9 mouse cellular contexts compared by ENCODE assay signal in the genomic region with DNA sequence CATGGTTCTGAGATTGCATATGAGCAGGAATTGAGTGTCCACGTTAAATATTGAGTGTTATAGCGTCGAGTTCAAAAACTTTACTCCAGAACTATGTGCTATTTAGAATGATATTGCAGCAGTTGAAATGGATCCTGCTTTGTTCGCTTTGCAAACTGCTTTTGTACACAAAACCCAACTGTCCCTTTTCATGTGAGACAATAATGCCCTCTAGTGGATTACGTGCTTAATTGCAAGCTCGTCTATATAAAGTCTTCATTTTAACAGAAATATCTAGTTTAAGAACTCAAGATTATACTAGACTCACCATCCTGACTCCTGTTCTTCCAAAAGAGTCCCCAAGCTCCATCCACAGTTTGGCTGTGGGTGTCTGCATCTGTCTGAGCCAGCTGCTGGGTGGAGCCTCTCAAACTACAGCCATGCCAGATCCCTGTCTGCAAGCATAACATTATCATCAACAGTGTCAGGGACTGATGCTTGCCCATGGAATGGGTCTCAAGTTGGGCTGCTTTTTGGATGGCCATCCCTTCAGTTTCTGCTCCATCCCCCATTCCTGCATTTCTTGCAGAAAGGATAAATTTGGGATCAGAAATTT. TPM values are rescaled to one million over a fixed set of nuclear protein-coding genes. Genes with fewer than 3 reads are reported as not detected.
DNase-seq lines count a peak whose midpoint lies in the region; ATAC-seq and TF ChIP-seq lines count a peak whose summit lies in the region.
"Had no signal": no experiment of that assay in that cellular context is flagged by ENCODE, and none has a peak within 500 bp of the region (broad histone marks: within the 10 kb centered on the region; RNA-seq: fewer than 3 reads in every experiment).

No protein-coding gene starts in this region.

- no peak overlapping the region for H3K9ac ChIP-seq in lung, embryonic 16.5 days (ENCODE audit: low read length)
- H3K9ac ChIP-seq in forebrain, embryonic 12.5 days, result no peak overlapping the region

- H3K4me1 ChIP-seq in lung, embryonic 16.5 days (replicated peaks; ENCODE audit: control insufficient read depth, insufficient read depth, low read length), result peaks cover 13% of the 10 kb centered on the region
- peaks cover 20% of the 10 kb centered on the region for H3K4me1 ChIP-seq in forebrain, embryonic 12.5 days
- H3K4me1 ChIP-seq in thymus, adult 2 months (replicated peaks; ENCODE audit: control insufficient read depth, insufficient read depth, low read length), result peaks cover under 1% of the 10 kb centered on the region; the same call in 1 of the 2 replicates

- peak; percentile 15; the same call in 1 of the 2 replicates for ATAC-seq in lung, embryonic 16.5 days (ENCODE audit: low read depth)
- 0 out of 2 replicates have a peak, but pooled peaks have one; percentile 27 for ATAC-seq in forebrain, embryonic 12.5 days (ENCODE audit: low FRiP score)

- H3K4me3 ChIP-seq in lung, embryonic 16.5 days (ENCODE audit: low read length), result no peak overlapping the region
- H3K4me3 ChIP-seq in forebrain, embryonic 12.5 days (replicated peaks), result no peak overlapping the region
- H3K4me3 ChIP-seq in thymus, adult 2 months (ENCODE audit: control insufficient read depth, insufficient read depth, low read length), result no peak overlapping the region

- H3K27me3 ChIP-seq in lung, embryonic 16.5 days (ENCODE audit: control insufficient read depth, insufficient read depth, low read depth, low read length), result no peaks in the 10 kb centered on the region
- H3K27me3 ChIP-seq in forebrain, embryonic 12.5 days, result no peaks in the 10 kb centered on the region
- H3K27me3 ChIP-seq in thymus, adult 2 months (ENCODE audit: control insufficient read depth, insufficient read depth, low read length), result no peaks in the 10 kb centered on the region

- peak; percentile 17 for DNase-seq in cerebellum, adult 11-12 months
- DNase-seq in cerebellum, adult 11 months, result no peak
- DNase-seq in lung, postnatal 14 days, result no peak
- DNase-seq in mesoderm, embryonic 11.5 days (ENCODE audit: low read depth, low spot score), result peak; percentile 64
- no peak for DNase-seq in thymus, adult 2 months
- no peak for DNase-seq in ovary, postnatal 10 days (ENCODE audit: low spot score)

- no peaks in the 10 kb centered on the region for H3K36me3 ChIP-seq in lung, embryonic 16.5 days (ENCODE audit: control insufficient read depth, insufficient read depth, low read length)
- no peaks in the 10 kb centered on the region for H3K36me3 ChIP-seq in forebrain, embryonic 12.5 days (replicated peaks)
- no peaks in the 10 kb centered on the region for H3K36me3 ChIP-seq in thymus, adult 2 months (ENCODE audit: control insufficient read depth, insufficient read depth, low read length)

- H3K27ac ChIP-seq in lung, embryonic 16.5 days (ENCODE audit: low read length), result no peak overlapping the region
- no peak overlapping the region for H3K27ac ChIP-seq in forebrain, embryonic 12.5 days
- no peak overlapping the region for H3K27ac ChIP-seq in thymus, adult 2 months (ENCODE audit: control insufficient read depth, insufficient read depth, low read length)

- 3% methylated on average over 6 of the region's 6 CpGs for WGBS in lung, embryonic 16.5 days
- 5% methylated on average over 6 of the region's 6 CpGs for WGBS in forebrain, embryonic 12.5 days
- 9% methylated on average over 6 of the region's 6 CpGs for WGBS in thymus, adult 2 months

- H3K4me2 ChIP-seq in lung, embryonic 16.5 days (ENCODE audit: low read depth, low read length), result no peak overlapping the region
- no peak overlapping the region for H3K4me2 ChIP-seq in forebrain, embryonic 12.5 days

- no peak for TF ChIP-seq CTCF in thymus, adult 2 months (IDR thresholded peaks at IDR 0.05; ENCODE audit: borderline replicate concordance, control insufficient read depth, extremely low read depth, insufficient read depth, low read length, poor library complexity)

- no peak for TF ChIP-seq POLR2A in thymus, adult 2 months (IDR thresholded peaks at IDR 0.05; ENCODE audit: control insufficient read depth, extremely low read depth, insufficient read depth, low read length, poor library complexity)

- no peaks in the 10 kb centered on the region for H3K9me3 ChIP-seq in lung, embryonic 16.5 days (ENCODE audit: control insufficient read depth, low read length)
- H3K9me3 ChIP-seq in forebrain, embryonic 12.5 days, result no peaks in the 10 kb centered on the region

RNA-seq across cellular contexts. Expression of a gene that starts 56.3 kb away (rescaled TPM):
- polyA plus RNA-seq in lung, embryonic 16.5 days (2015; fragmentation: Nextera tagmentation; extraction: Ambion mirVana), result 16.8 TPM in 2 replicates
- polyA plus RNA-seq in forebrain, embryonic 12.5 days (2016; fragmentation: Nextera tagmentation; extraction: Ambion mirVana), result 20.4 and 21.1 TPM in 2 replicates
- 5.2 and 5.3 TPM in 2 replicates for polyA plus RNA-seq in thymus, adult 2 months (2012; rRNA removed)
- polyA plus RNA-seq: C2C12 had no signal

Comparison
In these comparisons a context has a peak if more than half of its experiments do, and no peak if none do; other contexts are left out.
1. DNase-seq: peak in cerebellum, adult 11-12 months (single experiment) and mesoderm, embryonic 11.5 days (single experiment); none in cerebellum, adult 11 months (single experiment), lung, postnatal 14 days (single experiment), thymus, adult 2 months (single experiment) and ovary, postnatal 10 days (single experiment).